Mouse (Mus musculus) adrenal gland, postnatal 36 days (tissue): ENCODE measurements at regions not wholly inside any gene's neighbourhood (a gene's known extent, or its start where the extent isn't known, plus 50 kb on each side); places are given as distances from the start of the nearest gene placed in this dataset.

Experiments
- DNase-seq, 2 experiments: peaks; one replicate each; pipeline ENCODE4 v3.0.0; 2021; ENCODE audit warnings: mixed read lengths in 1 of 2

DNA sequence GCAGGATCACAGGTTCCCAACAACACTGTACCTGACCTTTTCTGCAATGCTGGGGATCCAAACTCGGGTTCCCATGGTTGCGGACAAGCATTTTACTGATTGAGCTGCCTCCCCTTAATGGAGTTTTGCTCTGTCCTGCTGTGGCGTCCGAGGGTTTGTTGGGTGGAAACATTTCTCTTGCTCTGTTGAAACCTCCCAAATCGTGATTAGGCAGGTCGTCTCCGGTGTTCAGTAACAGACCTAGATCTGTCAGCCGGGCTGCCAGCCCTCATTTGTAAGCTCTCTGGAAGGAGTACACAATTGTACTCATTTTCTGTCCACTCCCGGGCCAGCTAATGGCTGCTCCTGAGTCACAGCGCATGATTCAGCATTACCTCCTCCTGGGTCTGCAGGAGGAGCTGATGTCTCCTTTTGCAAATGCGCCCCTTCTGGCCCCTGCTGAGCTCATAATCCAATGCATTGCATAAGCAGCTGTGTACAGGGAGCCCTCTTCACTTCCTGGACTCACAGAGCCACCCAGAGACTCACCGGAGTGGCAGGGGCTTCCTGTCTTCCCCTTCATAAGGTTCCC, 49.8 kb upstream of the Sipa1l2 start:
- DNase-seq = peak; percentile 83
